Mouse (Mus musculus): ENCODE data around the gene Dnajc30.

- TF ChIP-seq POLR2A (IDR thresholded peaks at IDR 0.05; ENCODE audit: borderline replicate concordance, low read depth, low read length) (no peak), CTCF (IDR thresholded peaks at IDR 0.05; ENCODE audit: low read depth, low read length) (no peak)
Observed at GRCm38 (mm10) chr5:135021814-135022213, 42.2 kb upstream of the Dnajc30 start.
